Comparison of ENCODE assay signal across 26 mouse cellular contexts in genomic region chr5:110520974-110521373, GRCm38 (mm10). TPM values are rescaled to one million over a fixed set of nuclear protein-coding genes. Genes with fewer than 3 reads are reported as not detected.
DNase-seq lines count a peak whose midpoint lies in the region.
"Had no signal": no experiment of that assay in that cellular context is flagged by ENCODE, and none has a peak within 500 bp of the region (broad histone marks: within the 10 kb centered on the region; RNA-seq: fewer than 3 reads in every experiment).

No protein-coding gene starts in this region.

- intact Hi-C loops in left cerebral cortex, postnatal 10 days (cut with DNase I), result loop anchor here (5.0 kb wide), 1 partner anchor 41 kb away; no protein-coding TSS in a partner anchor

- DNase-seq in frontal cortex, adult 2 months (ENCODE audit: extremely low spot score in 1 of 2, low spot score in 1 of 2), result peak; percentile 49 to 70
- DNase-seq in frontal cortex, postnatal 10 days (ENCODE audit: low spot score in 2 of 2), result no peak
- peak; percentile 34 for DNase-seq in left cerebral cortex, adult 11 months (ENCODE audit: low spot score)
- no peak for DNase-seq in left cerebral cortex, postnatal 10 days (ENCODE audit: extremely low spot score in 1 of 2, low spot score in 2 of 2)
- peak; percentile 68 for DNase-seq in right cerebral cortex, adult 18-20 months
- DNase-seq in right cerebral cortex, adult 2 months (ENCODE audit: low spot score in 2 of 2), result no peak
- DNase-seq in kidney, postnatal 25 days, result no peak
- DNase-seq: adrenal gland, postnatal 10 days; adrenal gland, postnatal 36 days; B cell, adult 2 months; cerebellum, adult 11 months; cerebellum, adult 2 months; cerebellum, adult 9-11 months; cerebellum, postnatal 25 days; gastrocnemius, postnatal 10 days; gastrocnemius, postnatal 36 days; heart, adult 2 months; heart, postnatal 14 days; heart, postnatal 4 days had no signal

RNA-seq across cellular contexts. Expression of gene Galnt9, which starts 23.2 kb away (rescaled TPM):
- polyA plus RNA-seq in frontal cortex, adult 2 months (2012; rRNA removed), result 43.8 and 52.2 TPM in 2 replicates
- total RNA-seq in left cerebral cortex, postnatal 10 days (2021), result 10 to 100 TPM; 64.1 to 67.4 TPM
- total RNA-seq: CH12.LX; common myeloid progenitor, adult 5-6 weeks; gastrocnemius, postnatal 36 days; granulocyte monocyte progenitor cell, adult 5-6 weeks; heart, adult 2 months; heart, postnatal 14 days; heart, postnatal 4 days had no signal
- polyA plus RNA-seq: G1E; heart, embryonic 10.5 days; heart, embryonic 13.5 days; Patski had no signal

Comparison
In these comparisons a context has a peak if more than half of its experiments do, and no peak if none do; other contexts are left out.
1. DNase-seq: peak in frontal cortex, adult 2 months (2 of 2), left cerebral cortex, adult 11 months (single experiment) and right cerebral cortex, adult 18-20 months (single experiment); none in frontal cortex, postnatal 10 days (0 of 2), left cerebral cortex, postnatal 10 days (0 of 2), right cerebral cortex, adult 2 months (0 of 2) and kidney, postnatal 25 days (0 of 2).